Mouse (Mus musculus) gastrocnemius, postnatal 25 days (tissue): ENCODE results near the gene Dcdc2b. TPM values are rescaled to one million over a fixed set of nuclear protein-coding genes. Genes with fewer than 3 reads are reported as not detected.

Experiments used
- DNase-seq: peaks from one replicate; pipeline ENCODE4 v3.0.0; 2022
- long read RNA-seq, 2 experiments: library from polyadenylated mRNA; stranded (forward); transcript quantifications; one replicate each; pipeline ENCODE4 v2.0.0; 2021
- total RNA-seq, 2 experiments: library from RNA; stranded (reverse); gene quantifications; 1 replicate in 1 of 2; 2 replicates in 1 of 2; pipeline ENCODE4 v1.2.3; 2021

The Dcdc2b gene
- total RNA-seq: 1 to 10 TPM in 1 of 2 experiments, under 1 TPM in 1; 0.77 to 1.2 TPM
- long read RNA-seq, experiment 1: 0 reads
- long read RNA-seq, experiment 2: 0 reads

GRCm38 (mm10) chr4:129614093-129614492, at the start of gene Dcdc2b:
Gene Dcdc2b, minus strand, starts transcription at chr4:129614257.
- no peak for DNase-seq

- no peak for DNase-seq
These were observed 48.3 kb upstream of the Dcdc2b start for GRCm38 (mm10) chr4:129662255-129662813.

- DNase-seq: no peak
These were observed 47.5 kb upstream of the Dcdc2b start for GRCm38 (mm10) chr4:129661584-129661983.

GRCm38 (mm10) chr4:129654770-129655169, 40.7 kb upstream of the Dcdc2b start:
- no peak for DNase-seq

- no peak for DNase-seq
These were observed 36.3 kb upstream of the Dcdc2b start for GRCm38 (mm10) chr4:129650359-129650758.

- no peak for DNase-seq
These were observed 34.6 kb upstream of the Dcdc2b start for GRCm38 (mm10) chr4:129648656-129649055.

GRCm38 (mm10) chr4:129645204-129645603, 31.1 kb upstream of the Dcdc2b start:
- DNase-seq: no peak

GRCm38 (mm10) chr4:129641756-129642155, 27.7 kb upstream of the Dcdc2b start:
- DNase-seq: no peak

- DNase-seq: peak; percentile 96
These were observed 26.8 kb upstream of the Dcdc2b start, which contains the start of gene Txlna for GRCm38 (mm10) chr4:129640638-129641467. Gene Txlna, minus strand, starts transcription at chr4:129641065.

GRCm38 (mm10) chr4:129640101-129640637, 26.1 kb upstream of the Dcdc2b start:
- peak; percentile 17 for DNase-seq

GRCm38 (mm10) chr4:129639221-129639620, 25.2 kb upstream of the Dcdc2b start:
- DNase-seq: no peak

- DNase-seq: no peak
These were observed 19.8 kb upstream of the Dcdc2b start for GRCm38 (mm10) chr4:129633852-129634251.

- no peak for DNase-seq
These were observed 17.8 kb upstream of the Dcdc2b start for GRCm38 (mm10) chr4:129631867-129632266.

- DNase-seq: no peak
These were observed 16.9 kb upstream of the Dcdc2b start for GRCm38 (mm10) chr4:129630944-129631343.

GRCm38 (mm10) chr4:129626035-129626434, 12.0 kb upstream of the Dcdc2b start:
- DNase-seq: no peak

- DNase-seq: no peak
These were observed 11.4 kb upstream of the Dcdc2b start for GRCm38 (mm10) chr4:129625496-129625895.

GRCm38 (mm10) chr4:129625029-129625370, 10.9 kb upstream of the Dcdc2b start:
- peak; percentile 41 for DNase-seq

- DNase-seq: peak; percentile 93
These were observed 10.4 kb upstream of the Dcdc2b start for GRCm38 (mm10) chr4:129624281-129625028.

GRCm38 (mm10) chr4:129623681-129624091, 9.6 kb upstream of the Dcdc2b start, which contains the start of gene Ccdc28b:
Gene Ccdc28b, minus strand, starts transcription at chr4:129623947.
- DNase-seq: peak; percentile 37

GRCm38 (mm10) chr4:129622803-129623535, 8.9 kb upstream of the Dcdc2b start:
- DNase-seq: no peak

GRCm38 (mm10) chr4:129622120-129622802, 8.2 kb upstream of the Dcdc2b start:
- DNase-seq: no peak
